Mouse (Mus musculus): ENCODE results near the gene Hist1h2ae.

DNA sequence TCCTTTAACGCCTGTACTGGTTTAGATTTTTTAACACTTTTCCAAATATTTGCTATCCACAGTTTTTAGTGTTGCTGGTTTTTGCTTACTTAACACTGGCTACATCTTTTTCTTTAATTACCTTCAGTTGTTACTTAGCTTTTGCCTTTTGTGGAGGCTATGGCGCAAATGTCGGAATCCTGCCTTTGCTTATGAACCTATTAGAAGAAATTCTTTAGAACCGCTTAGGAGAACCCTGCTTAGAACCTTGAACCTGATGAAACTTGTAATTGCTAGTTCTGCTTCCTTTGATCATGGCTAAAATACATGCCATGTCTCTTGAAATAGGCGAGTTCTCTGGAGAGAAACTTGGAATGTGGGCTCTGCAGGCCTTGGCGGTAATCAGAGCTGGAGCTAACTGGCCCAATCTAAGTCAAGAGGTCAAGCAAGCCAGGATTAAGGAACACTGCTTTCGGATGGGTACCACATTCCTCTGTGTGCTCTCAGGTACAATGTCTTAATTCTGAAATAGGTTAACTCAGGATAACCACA, 5.4 kb upstream of the Hist1h2ae start:
- TF ChIP-seq CTCF (IDR thresholded peaks at IDR 0.05; ENCODE audit: borderline replicate concordance, extremely low read depth, insufficient read depth, insufficient read length): no peak
- TF ChIP-seq POLR2A (IDR thresholded peaks at IDR 0.05; ENCODE audit: borderline replicate concordance, extremely low read depth, insufficient read depth, insufficient read length, poor library complexity, severe bottlenecking): no peak
